Mouse (Mus musculus) spleen, adult 2 months (tissue): ENCODE results near the gene Btbd19. TPM values are rescaled to one million over a fixed set of nuclear protein-coding genes. Genes with fewer than 3 reads are reported as not detected.
A peak's percentile ranks its signal among the peaks of the same experiment; 100 is the strongest.

Source experiments
- DNase-seq, 2 experiments: peaks; one replicate each; pipeline versions ENCODE4 v3.0.0 to v3.0.0-alpha.2; 2012 to 2021; ENCODE audit warnings: low spot score in 2 of 2, low read depth in 1 of 2
- H3K27ac ChIP-seq: fragments of 200-500 bp; 2 replicates; pipeline ENCODE4 v1.5.1; 2012; ENCODE audit warnings: low read length, inconsistent platforms; ENCODE audit not compliant: insufficient read depth
- H3K27me3 ChIP-seq: fragments of 200-500 bp; 2 replicates; pipeline ENCODE4 v1.6.1; 2012; ENCODE audit warnings: mild to moderate bottlenecking, moderate library complexity, low read length, inconsistent platforms; ENCODE audit not compliant: control insufficient read depth, insufficient read depth
- H3K36me3 ChIP-seq: fragments of 200-500 bp; 2 replicates; pipeline ENCODE4 v1.6.1; 2012; ENCODE audit warnings: mild to moderate bottlenecking, low read length, inconsistent platforms; ENCODE audit not compliant: control insufficient read depth, insufficient read depth
- H3K4me1 ChIP-seq: fragments of 200-500 bp; 2 replicates; pipeline ENCODE4 v1.6.1; 2011; ENCODE audit warnings: inconsistent platforms; ENCODE audit not compliant: control insufficient read depth, insufficient read depth, insufficient read length
- H3K4me3 ChIP-seq: fragments of 200-500 bp; 2 replicates; pipeline ENCODE4 v1.5.1; 2011; ENCODE audit warnings: mild to moderate bottlenecking, inconsistent platforms; ENCODE audit not compliant: insufficient read depth, insufficient read length; ENCODE audit errors: extremely low read depth
- CTCF ChIP-seq: fragments of 200-500 bp; IDR thresholded peaks from 2 replicates; pipeline ENCODE4 v1.5.1; 2011; ENCODE audit warnings: mild to moderate bottlenecking, inconsistent platforms; ENCODE audit not compliant: insufficient read depth, insufficient read length, insufficient replicate concordance; ENCODE audit errors: extremely low read depth
- POLR2A ChIP-seq: fragments of 200-500 bp; IDR thresholded peaks from 2 replicates; pipeline ENCODE4 v1.6.1; 2011; ENCODE audit warnings: low read depth, low read length, inconsistent platforms
- WGBS: fragments of 180-500 bp; shearing (Covaris S2); methylation state at CpG from one replicate; pipeline ENCODE4 v1.1.7; 2018; 5-methylcytosine and 5-hydroxymethylcytosine counted together
- polyA plus RNA-seq: library from polyadenylated mRNA; depleted of rRNA; stranded (reverse); fragments of >200 nt; gene quantifications from 2 replicates; pipeline ENCODE4 v1.2.3, GENCODE M21; 2012

The Btbd19 gene
- polyA plus RNA-seq, 1 experiment = 15.4 TPM

GRCm38 (mm10) chr4:117136034-117136433 lies 10.5 kb upstream of the Btbd19 start:
- no peak for DNase-seq
- H3K4me3 ChIP-seq = no peak overlapping the region

GRCm38 (mm10) chr4:117134601-117134995 lies 9.1 kb upstream of the Btbd19 start:
- WGBS = 39% methylated on average over 2 of the region's 2 CpGs
- Histone ChIP-seq H3K4me1 (peaks cover 9% of the 10 kb centered on the region; the same call in 1 of the 2 replicates), H3K4me3 (no peak overlapping the region), H3K27ac (no peak overlapping the region), H3K27me3 (no peaks in the 10 kb centered on the region), H3K36me3 (peaks cover 4% of the 10 kb centered on the region; the same call in 1 of the 2 replicates)
- TF ChIP-seq CTCF (no peak), POLR2A (no peak)
- DNase-seq = no peak

More at GRCm38 (mm10) chr4:117136034-117136433, 10.5 kb upstream of the Btbd19 start:
- no peaks in the 10 kb centered on the region for H3K27me3 ChIP-seq
- H3K4me1 ChIP-seq = peaks cover 9% of the 10 kb centered on the region; the same call in 1 of the 2 replicates
- peaks cover 3% of the 10 kb centered on the region; the same call in 1 of the 2 replicates for H3K36me3 ChIP-seq
- 50% methylated on average over 8 of the region's 8 CpGs for WGBS
- H3K27ac ChIP-seq = no peak overlapping the region
- TF ChIP-seq CTCF (no peak), POLR2A (no peak)

DNA sequence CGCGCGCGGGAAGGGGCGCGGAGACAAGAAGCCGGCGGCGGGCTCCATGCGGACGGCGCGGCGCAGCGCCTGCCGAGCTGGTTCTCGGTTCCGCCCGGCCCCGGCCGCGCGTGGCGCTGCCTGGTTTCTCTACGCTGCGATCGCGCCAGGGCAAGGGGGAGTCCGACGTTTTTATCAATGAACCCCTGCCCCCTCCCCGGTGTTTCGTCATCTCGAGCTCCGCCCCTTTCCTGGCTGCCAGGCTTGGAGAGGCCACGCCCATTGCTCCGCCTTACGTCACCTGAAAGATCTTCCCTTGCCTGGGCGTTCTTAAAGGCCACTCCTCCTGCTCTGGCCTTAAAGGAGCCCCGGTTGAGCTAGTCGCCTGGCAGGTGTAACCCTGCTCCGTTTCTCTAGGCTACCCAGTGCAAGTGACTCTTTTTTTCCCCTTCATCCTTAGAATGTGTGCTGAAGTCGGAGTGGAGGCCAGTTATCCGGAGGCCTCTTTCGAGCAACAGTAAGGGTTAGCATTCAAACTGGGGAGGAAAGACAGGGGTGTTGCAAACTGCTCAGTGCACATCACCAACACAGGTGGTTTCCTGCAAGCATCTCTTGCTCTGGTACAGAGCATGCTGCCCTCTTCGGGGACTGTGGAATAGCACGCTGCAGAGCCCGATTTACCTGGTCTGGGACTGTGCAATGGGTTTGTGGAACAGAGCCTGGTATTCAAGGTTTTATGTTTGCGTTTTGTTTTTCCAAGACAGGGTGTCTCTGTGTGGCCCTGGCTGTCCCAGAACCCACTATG lies 8.5 kb upstream of the Btbd19 start, which contains the start of gene Plk3:
Gene Plk3, minus strand, starts transcription at position 147 of the 784 bp plus-strand sequence.
- Histone ChIP-seq H3K27ac (peak within 1 kb of the TSS; percentile 52), H3K4me3 (peak within 1 kb of the TSS; percentile 66), H3K27me3 (no peaks in the 10 kb centered on the region), H3K4me1 (peaks cover 9% of the 10 kb centered on the region; the same call in 1 of the 2 replicates), H3K36me3 (peaks cover 4% of the 10 kb centered on the region; the same call in 1 of the 2 replicates)
- TF ChIP-seq POLR2A (peak; percentile 79), CTCF (peak; percentile 18; the same call in 1 of the 2 replicates)
- peak; percentile 94 to 98 for DNase-seq
- WGBS = 3% methylated on average over 48 of the region's 48 CpGs

DNA sequence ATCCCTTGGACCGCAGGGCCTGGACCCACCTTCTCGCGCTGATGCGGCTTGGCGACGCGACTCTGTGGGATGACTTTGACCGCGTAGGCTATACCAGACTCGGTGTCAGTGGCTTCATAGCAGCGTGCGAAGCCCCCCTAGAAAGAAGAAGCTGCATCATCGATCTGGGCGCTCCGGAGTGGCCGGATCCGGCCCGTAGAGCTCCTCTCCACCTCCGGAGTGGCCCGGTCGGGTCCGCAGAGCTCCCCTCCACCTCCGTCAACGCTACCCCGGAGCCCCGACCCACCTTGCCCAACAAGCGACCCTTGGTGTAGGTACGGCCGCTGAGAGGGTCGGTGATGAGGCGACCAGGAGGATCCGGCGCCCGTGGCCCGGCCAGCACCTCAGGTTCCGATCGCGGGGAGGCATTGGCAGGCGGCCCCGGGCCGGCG lies 7.9 kb upstream of the Btbd19 start:
- Histone ChIP-seq H3K36me3 (peaks cover 7% of the 10 kb centered on the region; the same call in 1 of the 2 replicates), H3K4me1 (peaks cover 9% of the 10 kb centered on the region; the same call in 1 of the 2 replicates), H3K27me3 (no peaks in the 10 kb centered on the region), H3K4me3 (peak overlapping the region; percentile 66), H3K27ac (peak overlapping the region; percentile 39; the same call in 1 of the 2 replicates)
- DNase-seq = no peak
- under 1% methylated on average over 42 of the region's 42 CpGs for WGBS
- TF ChIP-seq POLR2A (no peak), CTCF (no peak)

DNA sequence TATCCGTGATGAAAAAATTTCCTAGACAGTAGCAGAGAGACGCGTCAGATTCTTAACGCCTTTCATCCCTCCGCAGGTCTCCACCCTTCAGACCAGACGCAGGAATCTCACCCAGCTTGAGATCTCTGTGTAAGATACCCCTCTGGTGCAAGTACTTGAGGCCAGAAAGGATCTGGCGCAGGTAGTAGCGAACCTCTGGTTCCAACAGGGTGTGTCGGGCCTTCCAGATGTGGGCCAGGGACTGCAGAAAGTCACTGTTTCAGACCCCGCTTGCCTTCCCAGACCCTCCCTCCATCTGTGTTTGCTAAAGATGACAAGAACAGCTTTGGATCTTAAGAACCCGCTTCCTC lies 7.2 kb upstream of the Btbd19 start:
- Histone ChIP-seq H3K36me3 (peaks cover 7% of the 10 kb centered on the region; the same call in 1 of the 2 replicates), H3K27ac (no peak overlapping the region), H3K27me3 (no peaks in the 10 kb centered on the region), H3K4me3 (no peak overlapping the region; the same call in 1 of the 2 replicates), H3K4me1 (peaks cover 9% of the 10 kb centered on the region; the same call in 1 of the 2 replicates)
- DNase-seq = no peak
- no peak for TF ChIP-seq POLR2A
- TF ChIP-seq CTCF = no peak
- WGBS = 78% methylated on average over 11 of the region's 11 CpGs

DNA sequence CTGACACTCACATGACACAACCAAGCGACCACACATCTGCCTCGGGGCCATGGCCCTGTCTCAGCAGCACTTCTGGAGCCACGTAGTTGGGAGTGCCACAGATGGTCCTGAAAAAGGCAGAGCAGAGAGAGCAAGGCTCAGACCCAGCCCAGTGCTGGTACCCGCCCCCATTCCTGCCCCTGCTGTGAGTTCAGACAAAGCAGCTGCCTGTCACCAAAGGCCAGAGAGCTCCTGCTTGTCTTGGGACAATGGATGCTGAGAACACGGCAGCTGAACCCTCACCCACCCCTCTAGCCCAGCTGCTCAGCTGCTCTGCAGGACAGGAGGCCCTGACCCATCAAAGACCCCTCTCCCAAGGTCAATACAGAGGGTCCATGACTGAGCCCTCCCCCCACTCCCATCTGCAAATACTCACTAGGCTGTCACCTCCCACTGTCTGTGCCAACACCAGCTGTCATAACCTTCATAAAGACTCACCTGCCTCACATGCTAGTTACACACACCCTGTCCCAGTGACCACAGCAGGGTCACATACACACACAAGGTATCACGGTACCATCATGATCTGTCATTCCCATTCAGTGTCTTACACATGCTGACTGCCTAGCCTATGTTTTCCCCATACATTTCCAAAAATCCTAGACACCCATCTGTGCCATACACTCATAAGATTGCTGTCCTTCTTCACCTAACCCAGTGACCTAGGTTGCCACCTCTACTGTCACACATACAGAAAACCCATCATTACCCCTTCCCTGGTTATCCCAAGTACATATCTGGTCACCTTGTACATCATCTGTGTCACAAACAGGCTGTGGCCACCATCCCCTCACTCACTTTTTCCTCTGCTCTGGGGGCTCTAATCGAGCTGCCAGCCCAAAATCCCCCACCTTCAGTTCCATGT lies 6.6 kb upstream of the Btbd19 start:
- TF ChIP-seq CTCF = no peak
- no peak for TF ChIP-seq POLR2A
- no peak overlapping the region for H3K27ac ChIP-seq
- H3K36me3 ChIP-seq = peaks cover 7% of the 10 kb centered on the region; the same call in 1 of the 2 replicates
- DNase-seq = no peak
- no peak overlapping the region for H3K4me3 ChIP-seq
- peaks cover 9% of the 10 kb centered on the region; the same call in 1 of the 2 replicates for H3K4me1 ChIP-seq
- H3K27me3 ChIP-seq = no peaks in the 10 kb centered on the region
- WGBS = 83% methylated on average over 7 of the region's 7 CpGs
